Mouse (Mus musculus) midbrain, embryonic 11.5 days (tissue): Measurements from ENCODE around the gene Rarb. TPM values are rescaled to one million over a fixed set of nuclear protein-coding genes. Genes with fewer than 3 reads are reported as not detected.

ENCODE experiments used
- ATAC-seq: fragments of 200-750 bp; cut with Nextera tagmentation; 2 replicates; pipeline ENCODE4 v1.8.0; 2017; ENCODE audit warnings: moderate TSS enrichment, moderate library complexity; ENCODE audit not compliant: low FRiP score
- DNase-seq: peaks from one replicate; pipeline ENCODE4 v3.0.0; 2015; ENCODE audit warnings: low spot score; ENCODE audit errors: missing footprints
- H3K27ac ChIP-seq: fragments of 300-500 bp; sonication (generic); 2 replicates; pipeline ENCODE4 v1.5.1; 2014; ENCODE audit warnings: low read depth, low read length
- H3K27me3 ChIP-seq: fragments of 300-500 bp; sonication (generic); 2 replicates; pipeline ENCODE4 v1.6.1; 2014; ENCODE audit warnings: mild to moderate bottlenecking, low read length, moderate library complexity, mixed read lengths; ENCODE audit not compliant: control insufficient read depth, insufficient read depth
- H3K36me3 ChIP-seq: fragments of 300-500 bp; sonication (generic); 2 replicates; pipeline ENCODE4 v1.6.1; 2014; ENCODE audit warnings: mild to moderate bottlenecking, low read length, moderate library complexity, mixed read lengths; ENCODE audit not compliant: control insufficient read depth, insufficient read depth
- H3K4me1 ChIP-seq: fragments of 300-500 bp; sonication (generic); 2 replicates; pipeline ENCODE4 v1.6.1; 2014; ENCODE audit warnings: low read length; ENCODE audit not compliant: control insufficient read depth, insufficient read depth
- H3K4me2 ChIP-seq: fragments of 300-500 bp; sonication (generic); 2 replicates; pipeline ENCODE4 v1.6.1; 2014; ENCODE audit warnings: mild to moderate bottlenecking, moderate library complexity
- H3K4me3 ChIP-seq: fragments of 300-500 bp; sonication (generic); 2 replicates; pipeline ENCODE4 v1.5.1; 2014; ENCODE audit warnings: low read depth, low read length
- H3K9ac ChIP-seq: fragments of 300-500 bp; sonication (generic); 2 replicates; pipeline ENCODE4 v1.6.1; 2014; ENCODE audit warnings: low read length
- H3K9me3 ChIP-seq: fragments of 300-500 bp; sonication (generic); 2 replicates; pipeline ENCODE4 v1.6.1; 2016; ENCODE audit warnings: low read length; ENCODE audit not compliant: control insufficient read depth
- WGBS: fragments of 180-500 bp; shearing (Covaris S2); extraction: QIAGEN DNeasy Blood & Tissue Kit; methylation state at CpG from one replicate; pipeline ENCODE4 v1.1.7; 2014; 5-methylcytosine and 5-hydroxymethylcytosine counted together
- polyA plus RNA-seq: library from polyadenylated mRNA; unstranded; fragments of >200 nt; fragmentation: Nextera tagmentation; extraction: Ambion mirVana; gene quantifications from 2 replicates; pipeline ENCODE4 v1.2.1, GENCODE M21; 2014

Rarb gene
- polyA plus RNA-seq, 1 experiment from 2014 or later = 12.8 TPM

- no peak overlapping the region for H3K4me2 ChIP-seq
- ATAC-seq (no peak), DNase-seq (no peak)
- H3K4me3 ChIP-seq = no peak overlapping the region
- no peaks in the 10 kb centered on the region for H3K36me3 ChIP-seq
- H3K9ac ChIP-seq = no peak overlapping the region
- H3K27ac ChIP-seq = no peak overlapping the region
- 94% methylated on average over 1 of the region's 1 CpGs for WGBS
- no peaks in the 10 kb centered on the region for H3K9me3 ChIP-seq
- peaks cover 10% of the 10 kb centered on the region for H3K27me3 ChIP-seq
- peaks cover 6% of the 10 kb centered on the region for H3K4me1 ChIP-seq
Observed at GRCm38 (mm10) chr14:16738538-16738937, 80.4 kb downstream of the Rarb start.

GRCm38 (mm10) chr14:16737781-16738180 lies 81.2 kb downstream of the Rarb start:
- H3K9ac ChIP-seq = no peak overlapping the region
- no peak overlapping the region for H3K27ac ChIP-seq
- no peaks in the 10 kb centered on the region for H3K9me3 ChIP-seq
- H3K4me3 ChIP-seq = no peak overlapping the region
- no peaks in the 10 kb centered on the region for H3K36me3 ChIP-seq
- H3K27me3 ChIP-seq = peaks cover 10% of the 10 kb centered on the region
- DNase-seq (no peak), ATAC-seq (no peak)
- 95% methylated on average over 1 of the region's 1 CpGs for WGBS
- H3K4me1 ChIP-seq = peaks cover 14% of the 10 kb centered on the region
- no peak overlapping the region for H3K4me2 ChIP-seq

GRCm38 (mm10) chr14:16735331-16736012 lies 83.5 kb downstream of the Rarb start:
- Histone ChIP-seq H3K4me2 (no peak overlapping the region), H3K9me3 (no peaks in the 10 kb centered on the region), H3K27me3 (peaks cover 12% of the 10 kb centered on the region), H3K9ac (no peak overlapping the region), H3K4me1 (peaks cover 14% of the 10 kb centered on the region), H3K4me3 (no peak overlapping the region), H3K36me3 (no peaks in the 10 kb centered on the region), H3K27ac (no peak overlapping the region)
- no peak for ATAC-seq
- WGBS = 37% methylated on average over 4 of the region's 4 CpGs
- peak; percentile 85 for DNase-seq

GRCm38 (mm10) chr14:16733595-16734298 lies 85.2 kb downstream of the Rarb start:
- Histone ChIP-seq H3K9me3 (peaks cover 2% of the 10 kb centered on the region; the same call in 1 of the 2 replicates), H3K27ac (no peak overlapping the region; the same call in 1 of the 2 replicates), H3K4me1 (peaks cover 14% of the 10 kb centered on the region), H3K27me3 (peaks cover 12% of the 10 kb centered on the region), H3K36me3 (no peaks in the 10 kb centered on the region), H3K4me3 (no peak overlapping the region), H3K4me2 (peak overlapping the region; percentile 11; the same call in 1 of the 2 replicates), H3K9ac (no peak overlapping the region)
- 19% methylated on average over 9 of the region's 9 CpGs for WGBS
- ATAC-seq = peak; percentile 76
- peak; percentile 90 for DNase-seq

GRCm38 (mm10) chr14:16732054-16732453 lies 86.9 kb downstream of the Rarb start:
- WGBS = 67% methylated on average over 2 of the region's 2 CpGs
- Histone ChIP-seq H3K27me3 (peaks cover 12% of the 10 kb centered on the region), H3K4me1 (peaks cover 14% of the 10 kb centered on the region), H3K27ac (no peak overlapping the region), H3K4me2 (no peak overlapping the region), H3K9me3 (peaks cover 2% of the 10 kb centered on the region; the same call in 1 of the 2 replicates), H3K36me3 (no peaks in the 10 kb centered on the region), H3K9ac (no peak overlapping the region), H3K4me3 (no peak overlapping the region)
- DNase-seq = no peak
- ATAC-seq = no peak

GRCm38 (mm10) chr14:16728175-16728838 lies 90.6 kb downstream of the Rarb start:
- no peak for DNase-seq
- H3K4me1 ChIP-seq = peaks cover 5% of the 10 kb centered on the region
- peaks cover 2% of the 10 kb centered on the region; the same call in 1 of the 2 replicates for H3K27me3 ChIP-seq
- 95% methylated on average over 2 of the region's 2 CpGs for WGBS
- ATAC-seq = no peak
- H3K9ac ChIP-seq = no peak overlapping the region
- H3K4me2 ChIP-seq = no peak overlapping the region
- no peak overlapping the region for H3K4me3 ChIP-seq
- H3K27ac ChIP-seq = no peak overlapping the region
- H3K9me3 ChIP-seq = peaks cover 2% of the 10 kb centered on the region; the same call in 1 of the 2 replicates
- no peaks in the 10 kb centered on the region for H3K36me3 ChIP-seq

GRCm38 (mm10) chr14:16723991-16724390 lies 95.0 kb downstream of the Rarb start:
- ATAC-seq (no peak), DNase-seq (no peak)
- Histone ChIP-seq H3K9ac (no peak overlapping the region), H3K36me3 (no peaks in the 10 kb centered on the region), H3K4me1 (no peaks in the 10 kb centered on the region), H3K9me3 (no peaks in the 10 kb centered on the region), H3K27ac (no peak overlapping the region), H3K27me3 (no peaks in the 10 kb centered on the region), H3K4me2 (no peak overlapping the region), H3K4me3 (no peak overlapping the region)
- WGBS = 95% methylated on average over 15 of the region's 15 CpGs

- ATAC-seq (no peak), DNase-seq (no peak)
- 75% methylated on average over 3 of the region's 3 CpGs for WGBS
- Histone ChIP-seq H3K36me3 (no peaks in the 10 kb centered on the region), H3K9me3 (no peaks in the 10 kb centered on the region), H3K27ac (no peak overlapping the region), H3K4me3 (no peak overlapping the region), H3K9ac (no peak overlapping the region), H3K4me2 (no peak overlapping the region), H3K27me3 (no peaks in the 10 kb centered on the region), H3K4me1 (no peaks in the 10 kb centered on the region)
Observed at GRCm38 (mm10) chr14:16717821-16718220, 101.1 kb downstream of the Rarb start.
